Mouse (Mus musculus) stomach, embryonic 14.5 days (tissue): Measurements from ENCODE around the gene Papss2. TPM values are rescaled to one million over a fixed set of nuclear protein-coding genes. Genes with fewer than 3 reads are reported as not detected.
"Not testable (repeated sequence)": the region's sequence is repeated elsewhere in the genome, so short reads cannot be mapped to it uniquely, and the experiment has no call there.

Experiments used
- ATAC-seq: fragments of 200-750 bp; cut with Nextera tagmentation; 2 replicates; pipeline ENCODE4 v1.8.0; 2017; ENCODE audit warnings: low read depth, moderate TSS enrichment; ENCODE audit not compliant: insufficient number of reproducible peaks, insufficient read depth, low FRiP score
- H3K27ac ChIP-seq: fragments of 300-500 bp; sonication (generic); 2 replicates; pipeline ENCODE4 v1.5.1; 2014; ENCODE audit warnings: mild to moderate bottlenecking, low read length, moderate library complexity, mixed read lengths
- H3K27me3 ChIP-seq: fragments of 300-500 bp; sonication (generic); 2 replicates; pipeline ENCODE4 v1.6.1; 2014; ENCODE audit warnings: low read length, control low read depth, mixed read lengths; ENCODE audit not compliant: control insufficient read depth, insufficient read depth
- H3K36me3 ChIP-seq: fragments of 300-500 bp; sonication (generic); 2 replicates; pipeline ENCODE4 v1.6.1; 2014; ENCODE audit warnings: mild to moderate bottlenecking, control low read depth, low read length, moderate library complexity, mixed read lengths; ENCODE audit not compliant: control insufficient read depth, insufficient read depth
- H3K4me1 ChIP-seq: fragments of 300-500 bp; sonication (generic); 2 replicates; pipeline ENCODE4 v1.6.1; 2014; ENCODE audit warnings: low read length, control low read depth, mixed read lengths; ENCODE audit not compliant: control insufficient read depth, insufficient read depth
- H3K4me2 ChIP-seq: fragments of 300-500 bp; sonication (generic); replicated peaks from 2 replicates; pipeline ENCODE4 v1.6.1; 2014; ENCODE audit warnings: low read depth, low read length, control low read depth
- H3K4me3 ChIP-seq: fragments of 300-500 bp; sonication (generic); 2 replicates; pipeline ENCODE4 v1.5.1; 2014; ENCODE audit warnings: low read depth, low read length, control low read depth
- H3K9ac ChIP-seq: fragments of 300-500 bp; sonication (generic); replicated peaks from 2 replicates; pipeline ENCODE4 v1.6.1; 2014; ENCODE audit warnings: low read depth, mild to moderate bottlenecking, control low read depth, low read length, moderate library complexity, mixed read lengths
- H3K9me3 ChIP-seq: fragments of 300-500 bp; sonication (generic); 2 replicates; pipeline ENCODE4 v1.6.1; 2016; ENCODE audit warnings: low read depth, low read length, control low read depth; ENCODE audit not compliant: control insufficient read depth
- WGBS: fragments of 180-500 bp; shearing (Covaris S2); extraction: QIAGEN DNeasy Blood & Tissue Kit; methylation state at CpG from one replicate; pipeline ENCODE4 v1.1.7; 2014; 5-methylcytosine and 5-hydroxymethylcytosine counted together
- polyA plus RNA-seq: library from polyadenylated mRNA; unstranded; fragments of >200 nt; fragmentation: Nextera tagmentation; extraction: Ambion mirVana; gene quantifications from 2 replicates; pipeline ENCODE4 v1.2.1, GENCODE M21; 2014

Gene Papss2
- polyA plus RNA-seq, 1 experiment from 2014 or later, result 9.0 TPM

DNA sequence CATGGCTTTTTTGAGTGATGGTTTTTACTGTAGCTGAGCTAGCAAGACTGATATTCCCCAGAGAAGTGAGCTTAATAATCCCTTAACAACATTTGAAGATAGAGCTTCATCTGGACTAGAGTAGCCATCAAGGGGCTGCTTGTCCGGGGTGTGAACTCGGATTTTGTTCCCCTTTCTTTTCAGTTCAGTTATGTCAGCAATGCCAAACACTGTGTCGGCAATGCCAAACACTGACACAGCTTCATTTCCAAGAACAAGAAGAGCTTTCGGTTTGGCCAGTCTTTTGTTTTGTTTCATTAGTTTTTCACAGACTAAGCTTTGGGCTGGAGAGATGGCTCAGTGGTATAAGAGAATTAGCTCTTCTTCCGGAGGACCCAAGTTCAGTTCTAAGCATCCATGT is 55.5 kb downstream of the Papss2 start:
- Histone ChIP-seq H3K36me3 (no peaks in the 10 kb centered on the region), H3K27me3 (no peaks in the 10 kb centered on the region), H3K4me3 (no peak overlapping the region), H3K4me1 (no peaks in the 10 kb centered on the region), H3K9me3 (no peaks in the 10 kb centered on the region), H3K4me2 (no peak overlapping the region), H3K27ac (no peak overlapping the region), H3K9ac (no peak overlapping the region)
- ATAC-seq, result no peak
- WGBS, result 85% methylated on average over 5 of the region's 5 CpGs

DNA sequence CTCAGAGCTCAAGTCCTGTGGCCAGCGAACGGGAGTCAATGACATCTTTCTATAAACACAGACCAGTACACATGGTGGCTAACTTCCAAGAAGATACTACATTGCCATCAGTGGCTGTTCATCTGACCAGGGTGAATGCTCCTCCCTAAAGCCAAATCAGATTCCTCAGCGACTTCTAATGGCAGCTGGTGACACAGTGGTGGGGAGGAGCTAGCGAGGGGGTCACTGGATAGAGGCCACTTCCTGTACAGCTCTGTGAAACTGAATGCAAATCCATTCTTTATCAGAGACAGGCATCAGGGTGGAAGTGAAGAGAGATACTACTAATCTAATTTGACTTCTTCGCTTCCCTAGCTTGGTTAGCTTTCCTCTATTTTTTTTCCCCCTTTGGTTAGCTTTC is 57.5 kb downstream of the Papss2 start:
- H3K27ac ChIP-seq, result no peak overlapping the region
- 82% methylated on average over 5 of the region's 5 CpGs for WGBS
- H3K36me3 ChIP-seq, result no peaks in the 10 kb centered on the region
- no peak overlapping the region for H3K4me2 ChIP-seq
- no peaks in the 10 kb centered on the region for H3K4me1 ChIP-seq
- H3K9ac ChIP-seq, result no peak overlapping the region
- ATAC-seq, result no peak
- H3K4me3 ChIP-seq, result no peak overlapping the region
- H3K9me3 ChIP-seq, result no peaks in the 10 kb centered on the region
- no peaks in the 10 kb centered on the region for H3K27me3 ChIP-seq

DNA sequence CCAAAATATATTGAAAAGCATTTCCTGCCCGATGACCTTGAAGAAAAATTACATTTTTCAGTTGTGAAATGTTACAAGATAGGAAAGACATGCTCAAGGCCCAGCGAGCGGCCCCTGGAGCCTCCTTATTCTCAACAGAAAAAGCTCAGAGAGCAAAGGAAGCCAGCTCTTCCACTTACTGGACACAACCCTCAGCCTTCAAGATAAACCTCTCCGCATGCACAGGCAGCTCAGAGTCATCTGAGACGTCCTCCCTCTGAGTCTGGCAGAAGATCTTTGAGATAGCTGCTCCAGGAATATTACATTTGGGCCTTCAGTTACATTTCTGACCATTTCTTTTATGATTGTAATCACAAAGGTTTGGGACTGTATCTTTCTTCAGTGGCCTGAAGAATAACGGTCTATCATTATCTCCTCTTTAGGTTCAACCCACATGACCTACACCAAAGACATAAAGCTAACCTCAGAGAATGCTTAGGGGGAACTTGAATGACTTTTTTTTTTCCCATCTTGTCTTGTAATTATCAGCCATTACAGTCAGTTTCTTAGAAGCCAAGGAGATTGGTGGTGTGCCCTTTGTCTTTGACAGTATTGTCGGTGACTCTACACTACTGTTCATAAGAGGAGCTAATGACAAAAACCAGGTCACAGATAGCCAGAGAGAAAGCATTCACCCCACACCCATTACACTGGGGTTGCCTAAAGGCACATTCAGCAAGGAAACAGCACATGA is 58.2 kb downstream of the Papss2 start:
- no peak overlapping the region for H3K9ac ChIP-seq
- 83% methylated on average over 7 of the region's 7 CpGs for WGBS

DNA sequence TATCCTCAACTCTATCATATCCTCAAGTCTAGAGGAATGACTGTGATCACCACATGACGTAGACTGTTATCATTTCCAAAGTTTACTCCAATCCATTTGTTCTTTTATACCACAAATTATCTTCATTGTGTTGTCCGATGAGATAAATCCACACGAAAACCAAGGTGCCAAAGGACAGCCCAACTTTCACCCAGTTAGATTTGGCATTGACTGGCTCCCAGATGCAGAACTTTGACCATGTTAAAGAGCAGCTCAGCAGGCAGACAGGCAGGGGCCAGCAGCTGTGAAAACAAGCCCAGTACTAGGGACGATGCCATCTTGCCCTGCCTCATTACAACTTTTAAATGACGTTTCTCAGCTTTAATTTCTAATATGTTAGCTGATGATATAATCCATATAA is 63.8 kb downstream of the Papss2 start:
- WGBS, result 84% methylated on average over 5 of the region's 5 CpGs
- H3K4me2 ChIP-seq, result no peak overlapping the region
- H3K36me3 ChIP-seq, result no peaks in the 10 kb centered on the region
- no peak overlapping the region for H3K27ac ChIP-seq
- no peak for ATAC-seq
- no peak overlapping the region for H3K4me3 ChIP-seq
- no peaks in the 10 kb centered on the region for H3K27me3 ChIP-seq
- no peaks in the 10 kb centered on the region for H3K4me1 ChIP-seq
- no peak overlapping the region for H3K9ac ChIP-seq
- no peaks in the 10 kb centered on the region for H3K9me3 ChIP-seq

More for the DNA sequence above, 58.2 kb downstream of the Papss2 start:
- Histone ChIP-seq H3K36me3 (no peaks in the 10 kb centered on the region), H3K4me1 (no peaks in the 10 kb centered on the region), H3K4me2 (no peak overlapping the region), H3K4me3 (no peak overlapping the region), H3K9me3 (no peaks in the 10 kb centered on the region), H3K27me3 (no peaks in the 10 kb centered on the region), H3K27ac (no peak overlapping the region)
- ATAC-seq, result no peak

- H3K9me3 ChIP-seq, result no peaks in the 10 kb centered on the region
- no peak overlapping the region for H3K27ac ChIP-seq
- H3K4me3 ChIP-seq, result no peak overlapping the region
- H3K9ac ChIP-seq, result no peak overlapping the region
- no peak for ATAC-seq
- H3K4me1 ChIP-seq, result no peaks in the 10 kb centered on the region
- H3K4me2 ChIP-seq, result no peak overlapping the region
- 85% methylated on average over 6 of the region's 6 CpGs for WGBS
- no peaks in the 10 kb centered on the region for H3K36me3 ChIP-seq
- no peaks in the 10 kb centered on the region for H3K27me3 ChIP-seq
Measured at GRCm38 (mm10) chr19:32662936-32663335, 67.3 kb downstream of the Papss2 start.

- Histone ChIP-seq H3K4me2 (no peak overlapping the region), H3K4me1 (no peaks in the 10 kb centered on the region), H3K27me3 (no peaks in the 10 kb centered on the region), H3K4me3 (no peak overlapping the region), H3K27ac (no peak overlapping the region), H3K9ac (no peak overlapping the region), H3K9me3 (no peaks in the 10 kb centered on the region), H3K36me3 (no peaks in the 10 kb centered on the region)
- no peak for ATAC-seq
- 84% methylated on average over 8 of the region's 8 CpGs for WGBS
Measured at GRCm38 (mm10) chr19:32665243-32665642, 69.7 kb downstream of the Papss2 start.

DNA sequence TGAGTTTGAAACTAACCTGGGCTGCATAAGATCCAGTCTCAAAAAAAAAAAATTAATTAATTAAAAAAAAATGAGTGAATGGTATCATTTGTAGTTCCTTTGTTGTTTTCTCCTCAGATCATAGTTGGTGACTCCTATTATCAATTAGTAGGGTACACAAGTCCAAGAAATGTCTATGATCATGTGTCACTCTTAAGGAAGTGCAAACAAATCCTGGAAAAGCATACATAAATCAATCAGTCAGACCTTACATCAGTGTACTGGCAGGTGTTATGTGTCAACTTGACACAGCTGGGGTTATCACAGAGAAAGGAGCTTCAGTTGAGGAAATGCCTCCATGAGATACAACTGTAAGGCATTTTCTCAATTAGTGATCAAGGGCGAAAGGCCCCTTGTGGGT is 72.2 kb downstream of the Papss2 start:
- ATAC-seq, H3K27ac ChIP-seq, H3K36me3 ChIP-seq, H3K9me3 ChIP-seq, H3K27me3 ChIP-seq, H3K4me3 ChIP-seq, H3K9ac ChIP-seq, H3K4me1 ChIP-seq, H3K4me2 ChIP-seq: not testable (repeated sequence)
- 69% methylated on average over 1 of the region's 1 CpGs for WGBS

DNA sequence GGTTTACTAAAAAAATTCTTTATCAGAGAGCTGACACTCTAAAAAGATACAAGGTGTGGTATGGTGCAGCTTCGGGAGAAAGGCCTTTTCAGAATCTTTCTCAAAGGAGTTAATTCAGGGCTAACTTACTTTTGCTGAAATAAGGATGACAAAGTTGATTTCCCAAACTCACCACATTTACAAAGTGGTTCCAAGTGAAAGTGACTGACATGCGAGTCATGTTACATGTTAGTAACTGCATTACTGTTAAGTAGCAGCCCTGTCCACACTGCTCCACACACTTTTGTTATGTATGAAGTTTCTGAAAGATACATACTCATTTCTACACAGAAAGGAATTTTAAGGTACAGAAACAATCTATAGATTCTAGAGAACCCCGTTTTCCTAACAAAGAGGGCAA is 80.2 kb downstream of the Papss2 start:
- Histone ChIP-seq H3K9me3 (no peaks in the 10 kb centered on the region), H3K27ac (no peak overlapping the region), H3K27me3 (no peaks in the 10 kb centered on the region), H3K4me1 (no peaks in the 10 kb centered on the region), H3K9ac (no peak overlapping the region), H3K4me2 (no peak overlapping the region), H3K4me3 (no peak overlapping the region), H3K36me3 (peaks cover 17% of the 10 kb centered on the region; the same call in 1 of the 2 replicates)
- WGBS, result 88% methylated on average over 3 of the region's 3 CpGs
- ATAC-seq, result no peak

DNA sequence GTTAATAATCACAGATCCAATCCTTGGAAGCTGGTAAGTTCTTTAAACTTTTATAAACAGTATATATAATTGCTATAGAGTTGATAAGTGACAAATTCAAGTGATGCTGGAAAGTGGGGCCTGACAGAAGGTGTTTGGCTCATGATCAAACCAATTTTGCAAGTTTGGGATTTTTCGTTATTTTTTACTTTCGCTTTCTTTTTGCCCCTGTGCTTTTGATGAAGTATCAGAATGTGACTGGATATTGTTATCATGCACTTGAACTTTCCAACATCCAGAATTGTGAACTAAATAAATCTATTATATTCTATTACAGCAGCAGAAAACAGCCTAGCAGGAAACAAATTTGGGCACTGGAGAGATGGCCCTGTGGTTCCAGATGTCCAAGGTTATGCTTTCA is 85.3 kb downstream of the Papss2 start:
- 89% methylated on average over 2 of the region's 2 CpGs for WGBS
- no peak overlapping the region for H3K4me2 ChIP-seq
- no peak overlapping the region for H3K27ac ChIP-seq
- H3K9ac ChIP-seq, result no peak overlapping the region
- H3K36me3 ChIP-seq, result peaks cover 18% of the 10 kb centered on the region; the same call in 1 of the 2 replicates
- no peaks in the 10 kb centered on the region for H3K27me3 ChIP-seq
- H3K4me1 ChIP-seq, result no peaks in the 10 kb centered on the region
- H3K4me3 ChIP-seq, result no peak overlapping the region
- H3K9me3 ChIP-seq, result no peaks in the 10 kb centered on the region
- no peak for ATAC-seq
